Mouse (Mus musculus) right cerebral cortex, adult 18-20 months (tissue): ENCODE data around the gene Psg28.
"Not testable (repeated sequence)": the region's sequence is repeated elsewhere in the genome, so short reads cannot be mapped to it uniquely, and the experiment has no call there.

Experiments
- DNase-seq: peaks from one replicate; pipeline ENCODE4 v3.0.0; 2022; ENCODE audit warnings: mixed read lengths

Gene Psg28

GRCm38 (mm10) chr7:18431941-18432340 is at the start of gene Psg28:
TSS of gene Psg28 (minus strand) at chr7:18432041.
- DNase-seq, result not testable (repeated sequence)

- DNase-seq, result no peak
Observed at GRCm38 (mm10) chr7:18403407-18403806, 28.4 kb downstream of the Psg28 start.

DNA sequence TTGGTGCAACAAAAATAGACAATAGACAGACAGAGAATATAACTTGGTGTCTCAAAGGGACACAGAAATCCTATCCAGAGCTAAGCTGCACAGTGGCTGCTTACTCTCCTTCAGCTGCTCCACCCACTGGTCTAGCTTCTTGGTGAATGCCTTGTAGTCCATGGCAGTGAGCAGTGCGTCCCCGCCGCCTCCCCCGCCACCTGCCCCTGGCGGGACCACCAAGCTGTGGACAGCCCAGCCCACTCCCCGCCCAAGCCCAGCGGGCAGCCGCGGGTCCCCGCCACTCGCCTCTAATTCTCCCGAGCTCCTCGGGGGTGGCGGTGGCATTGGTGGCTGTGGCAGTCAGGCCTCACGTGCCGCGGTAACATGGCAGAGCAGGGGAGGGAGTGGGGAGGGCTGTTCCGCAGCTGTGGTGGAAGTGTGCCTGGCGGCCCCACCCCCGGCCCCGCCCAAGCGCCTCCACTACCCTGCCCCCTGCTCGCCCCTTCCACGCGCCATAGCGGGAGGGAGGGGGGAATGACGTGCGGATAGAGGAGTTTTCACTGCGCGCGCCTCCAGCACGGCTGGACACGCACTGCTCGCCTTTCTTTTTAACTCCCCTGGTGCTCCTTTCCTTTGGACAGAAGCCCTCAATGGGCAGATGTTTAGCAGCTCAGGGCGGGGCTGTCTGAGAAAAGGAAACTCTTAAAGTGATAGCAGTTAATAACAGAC is 29.2 kb downstream of the Psg28 start:
- no peak for DNase-seq

GRCm38 (mm10) chr7:18391483-18391882 is 40.4 kb downstream of the Psg28 start:
- not testable (repeated sequence) for DNase-seq

GRCm38 (mm10) chr7:18378295-18378694 is 53.5 kb downstream of the Psg28 start:
- no peak for DNase-seq
